Mouse (Mus musculus) C2C12 (cell line): ENCODE results near the gene Sh3pxd2a. TPM values are rescaled to one million over a fixed set of nuclear protein-coding genes. Genes with fewer than 3 reads are reported as not detected.

ENCODE experiments used
- H3K27me3 ChIP-seq: one replicate; pipeline ENCODE4 v1.6.1; 2011; ENCODE audit not compliant: control insufficient read depth, insufficient read depth, insufficient read length
- H3K36me3 ChIP-seq: one replicate; pipeline ENCODE4 v1.6.1; 2011; ENCODE audit not compliant: control insufficient read depth, insufficient read depth
- H3K4me3 ChIP-seq: one replicate; pipeline ENCODE4 v1.5.1; 2011; ENCODE audit warnings: mild to moderate bottlenecking, control low read depth; ENCODE audit not compliant: poor library complexity, insufficient read depth, severe bottlenecking
- H3K79me2 ChIP-seq: one replicate; pipeline ENCODE4 v1.6.1; 2011; ENCODE audit not compliant: control insufficient read depth, insufficient read depth
- H3K79me3 ChIP-seq: one replicate; pipeline ENCODE4 v1.6.1; 2011; ENCODE audit warnings: low read depth, control low read depth
- H3ac ChIP-seq: one replicate; pipeline ENCODE3; 2011; ENCODE audit warnings: low read depth; ENCODE audit not compliant: control insufficient read depth, insufficient read length
- CEBPB ChIP-seq: IDR thresholded peaks from one replicate; pipeline ENCODE4 v1.6.1; 2011; ENCODE audit warnings: low read depth, mild to moderate bottlenecking, control low read depth, moderate library complexity
- CTCF ChIP-seq: IDR thresholded peaks from one replicate; pipeline ENCODE4 v1.5.1; 2011; ENCODE audit not compliant: control insufficient read depth, insufficient read depth, insufficient read length
- FOSL1 ChIP-seq: IDR thresholded peaks from one replicate; pipeline ENCODE4 v1.8.0; 2011; ENCODE audit warnings: mild to moderate bottlenecking, low read length; ENCODE audit not compliant: poor library complexity, insufficient read depth, severe bottlenecking
- MAX ChIP-seq: IDR thresholded peaks from one replicate; pipeline ENCODE4 v1.6.1; 2011; ENCODE audit warnings: mild to moderate bottlenecking, control low read depth
- MYOD1 ChIP-seq: IDR thresholded peaks from one replicate; pipeline ENCODE4 v1.6.1; 2011; ENCODE audit warnings: low read depth; ENCODE audit not compliant: control insufficient read depth, insufficient read length
- MYOG ChIP-seq: IDR thresholded peaks from one replicate; pipeline ENCODE4 v1.6.1; 2011; ENCODE audit not compliant: control insufficient read depth, insufficient read length; ENCODE audit errors: extremely low read depth
- USF1 ChIP-seq: IDR thresholded peaks from one replicate; pipeline ENCODE4 v1.6.1; 2011; ENCODE audit warnings: low read depth, mild to moderate bottlenecking, control low read depth, moderate library complexity
- polyA plus RNA-seq: library from polyadenylated mRNA; unstranded; fragments of >200 nt; fragmentation: generic; extraction: Trizol; gene quantifications from one replicate; pipeline ENCODE4 v1.2.1, GENCODE M21; 2012; ENCODE audit warnings: missing spikeins

Gene Sh3pxd2a
- polyA plus RNA-seq, 1 experiment: 22.2 TPM

- TF ChIP-seq MYOD1: no peak
- no peak for TF ChIP-seq FOSL1
- H3K36me3 ChIP-seq: no peaks in the 10 kb centered on the region
- no peaks in the 10 kb centered on the region for H3K79me2 ChIP-seq
- no peak overlapping the region for H3K4me3 ChIP-seq
- no peak overlapping the region for H3ac ChIP-seq
- H3K27me3 ChIP-seq: no peaks in the 10 kb centered on the region
- H3K79me3 ChIP-seq: no peaks in the 10 kb centered on the region
Measured at GRCm38 (mm10) chr19:47247791-47248190, 216.4 kb downstream of the Sh3pxd2a start.

GRCm38 (mm10) chr19:47245512-47245911, 218.7 kb downstream of the Sh3pxd2a start:
- Histone ChIP-seq H3K79me3 (no peaks in the 10 kb centered on the region), H3K79me2 (no peaks in the 10 kb centered on the region), H3K4me3 (no peak overlapping the region), H3ac (no peak overlapping the region), H3K36me3 (no peaks in the 10 kb centered on the region), H3K27me3 (no peaks in the 10 kb centered on the region)
- TF ChIP-seq FOSL1: no peak

- H3K79me2 ChIP-seq: no peaks in the 10 kb centered on the region
- no peak overlapping the region for H3ac ChIP-seq
- H3K4me3 ChIP-seq: no peak overlapping the region
- TF ChIP-seq FOSL1: no peak
- TF ChIP-seq MAX: no peak
- no peak for TF ChIP-seq MYOG
- TF ChIP-seq MYOD1: no peak
- TF ChIP-seq CTCF: no peak
- TF ChIP-seq USF1: no peak
- no peak for TF ChIP-seq CEBPB
- H3K79me3 ChIP-seq: no peaks in the 10 kb centered on the region
- no peaks in the 10 kb centered on the region for H3K36me3 ChIP-seq
- H3K27me3 ChIP-seq: no peaks in the 10 kb centered on the region
Measured at GRCm38 (mm10) chr19:47242227-47242626, 222.0 kb downstream of the Sh3pxd2a start.

- H3K36me3 ChIP-seq: no peaks in the 10 kb centered on the region
- TF ChIP-seq MYOD1 (no peak), MAX (no peak), MYOG (no peak), FOSL1 (no peak)
- H3K79me2 ChIP-seq: no peaks in the 10 kb centered on the region
- no peak overlapping the region for H3K4me3 ChIP-seq
- H3ac ChIP-seq: no peak overlapping the region
- H3K79me3 ChIP-seq: no peaks in the 10 kb centered on the region
- no peaks in the 10 kb centered on the region for H3K27me3 ChIP-seq
Measured at GRCm38 (mm10) chr19:47240957-47241356, 223.2 kb downstream of the Sh3pxd2a start.

- TF ChIP-seq CEBPB: no peak
- no peak for TF ChIP-seq MYOD1
- TF ChIP-seq USF1: no peak
- TF ChIP-seq CTCF: no peak
- no peak for TF ChIP-seq MYOG
- no peak for TF ChIP-seq MAX
- no peak for TF ChIP-seq FOSL1
- H3K27me3 ChIP-seq: no peaks in the 10 kb centered on the region
- H3K79me2 ChIP-seq: no peaks in the 10 kb centered on the region
- no peaks in the 10 kb centered on the region for H3K36me3 ChIP-seq
- no peak overlapping the region for H3ac ChIP-seq
- H3K4me3 ChIP-seq: no peak overlapping the region
- no peaks in the 10 kb centered on the region for H3K79me3 ChIP-seq
Measured at GRCm38 (mm10) chr19:47240076-47240475, 224.1 kb downstream of the Sh3pxd2a start.

GRCm38 (mm10) chr19:47233087-47233486, 231.1 kb downstream of the Sh3pxd2a start:
- no peaks in the 10 kb centered on the region for H3K79me3 ChIP-seq
- H3ac ChIP-seq: no peak overlapping the region
- no peaks in the 10 kb centered on the region for H3K27me3 ChIP-seq
- H3K79me2 ChIP-seq: no peaks in the 10 kb centered on the region
- TF ChIP-seq MYOG: no peak
- no peaks in the 10 kb centered on the region for H3K36me3 ChIP-seq
- no peak overlapping the region for H3K4me3 ChIP-seq
